Mouse (Mus musculus): ENCODE data around the gene Cdk7.

GRCm38 (mm10) chr13:100753011-100753410 lies 22.3 kb upstream of the Cdk7 start:
- TF ChIP-seq EP300 (IDR thresholded peaks at IDR 0.05) (no peak), CTCF (IDR thresholded peaks at IDR 0.05) (no peak)
